Mouse (Mus musculus) lung, postnatal 25 days (tissue): ENCODE measurements around the gene Sytl5.

Experiments
- DNase-seq: peaks from one replicate; pipeline ENCODE4 v3.0.0; 2022; ENCODE audit warnings: low spot score

Gene Sytl5

GRCm38 (mm10) chrX:9885322-9885721 lies at the start of gene Sytl5:
Gene Sytl5 (plus strand): TSS chrX:9885622.
- no peak for DNase-seq

GRCm38 (mm10) chrX:9846628-9847027 lies 38.8 kb upstream of the Sytl5 start, which contains the start of gene Hypm:
Gene Hypm (plus strand): TSS chrX:9846928.
- DNase-seq = no peak

- DNase-seq = no peak
These were observed 36.0 kb upstream of the Sytl5 start, which contains the start of gene H2al3 for GRCm38 (mm10) chrX:9849403-9849802. Gene H2al3 (plus strand): TSS chrX:9849703.

GRCm38 (mm10) chrX:9861859-9862258 lies 23.6 kb upstream of the Sytl5 start:
- DNase-seq = peak; percentile 21

- no peak for DNase-seq
These were observed 9.9 kb upstream of the Sytl5 start for GRCm38 (mm10) chrX:9875519-9875918.

- DNase-seq = no peak
These were observed 24.1 kb downstream of the Sytl5 start for GRCm38 (mm10) chrX:9909572-9909971.

GRCm38 (mm10) chrX:9933839-9934238 lies 48.4 kb downstream of the Sytl5 start:
- DNase-seq = no peak

- DNase-seq = no peak
These were observed 98.8 kb downstream of the Sytl5 start for GRCm38 (mm10) chrX:9984094-9984669.

GRCm38 (mm10) chrX:10000718-10001117 lies 115.3 kb downstream of the Sytl5 start:
- no peak for DNase-seq

- no peak for DNase-seq
These were observed 120.5 kb downstream of the Sytl5 start for GRCm38 (mm10) chrX:10005946-10006345.

- DNase-seq = no peak
These were observed 122.4 kb downstream of the Sytl5 start for GRCm38 (mm10) chrX:10007675-10008270.

GRCm38 (mm10) chrX:10010202-10010601 lies 124.8 kb downstream of the Sytl5 start:
- DNase-seq = no peak

GRCm38 (mm10) chrX:10034666-10035065 lies 149.2 kb downstream of the Sytl5 start:
- no peak for DNase-seq
